Mouse (Mus musculus): ENCODE measurements around the gene Mtx1. TPM values are rescaled to one million over a fixed set of nuclear protein-coding genes. Genes with fewer than 3 reads are reported as not detected.

Gene Mtx1
- polyA plus RNA-seq, 1 experiment: 150 TPM

DNA sequence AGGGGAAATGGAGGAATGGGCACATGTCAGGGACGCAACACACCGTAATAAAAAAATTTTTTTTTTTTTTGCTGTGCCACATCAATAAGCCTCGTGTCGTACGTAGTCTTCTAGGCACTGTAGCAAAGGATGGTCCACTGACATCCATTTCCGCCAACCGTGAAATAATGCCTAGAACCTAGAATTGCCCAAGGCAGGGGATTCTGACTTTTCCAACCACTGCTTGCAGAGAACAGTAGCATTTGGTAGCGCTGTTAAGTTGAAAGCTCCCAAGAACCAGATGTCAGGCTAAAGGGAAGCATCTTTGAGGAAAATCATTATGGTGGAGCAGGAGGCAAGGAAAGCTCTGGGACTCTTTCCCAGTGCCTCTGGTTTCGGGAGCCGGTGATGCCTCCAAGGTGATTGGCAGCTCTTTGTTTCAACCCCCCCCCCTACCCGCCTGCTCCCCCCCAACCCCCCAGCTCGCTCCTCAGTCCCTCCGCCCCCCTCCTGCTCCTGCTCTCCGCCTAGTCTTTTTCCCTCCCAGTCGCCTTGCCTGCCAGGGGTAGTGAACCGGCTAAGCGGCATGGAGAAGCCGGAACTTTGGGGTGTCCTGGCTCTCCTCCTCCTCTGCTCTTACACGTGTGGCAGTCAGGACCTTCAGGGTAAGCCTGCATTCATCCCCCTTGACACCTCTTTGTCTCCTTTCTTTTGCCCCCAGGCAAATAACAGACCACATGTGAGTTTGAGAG lies 12.0 kb downstream of the Mtx1 start, which contains the start of gene Thbs3:
Thbs3 (plus strand) TSS at position 500 of the 731 bp plus-strand sequence.
- DNase-seq (ENCODE audit: low read depth): no peak

DNA sequence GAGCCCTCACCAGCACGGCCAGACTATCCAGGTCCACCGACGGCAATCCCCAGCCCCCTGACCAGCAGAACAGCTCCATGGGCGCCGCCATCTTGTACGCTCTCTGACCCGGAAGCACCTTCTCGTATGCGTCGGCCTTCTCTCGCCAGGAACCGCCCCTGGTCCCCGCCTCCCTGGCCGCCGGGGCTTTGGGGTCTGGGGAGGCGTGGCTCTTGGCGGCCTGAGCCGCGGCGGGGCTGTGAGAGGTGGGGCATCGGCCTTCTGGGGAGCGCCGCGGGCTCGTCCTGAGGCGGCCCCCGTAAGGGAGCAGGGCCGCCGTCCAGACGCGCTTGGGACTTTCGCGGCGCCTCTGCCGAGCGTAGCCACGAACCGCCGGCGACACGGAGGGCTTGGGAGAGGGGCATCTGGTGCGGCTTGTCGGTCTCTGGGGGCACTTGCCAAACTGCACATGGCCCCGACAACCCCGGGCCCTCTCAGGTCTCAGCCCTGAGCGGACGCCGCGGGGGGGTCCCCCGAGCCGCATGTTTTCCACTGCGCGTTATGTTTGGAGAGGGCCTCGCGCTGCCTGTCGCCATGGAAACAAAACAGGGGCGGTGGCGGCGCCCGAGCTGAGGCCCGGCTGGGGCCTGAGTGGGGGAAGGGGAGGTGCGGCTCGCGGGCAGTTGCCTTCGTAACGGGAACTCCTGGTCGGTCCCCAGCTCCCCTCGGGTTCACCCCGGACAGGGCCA lies 12.9 kb downstream of the Mtx1 start:
- no peak for DNase-seq (ENCODE audit: low read depth)

DNA sequence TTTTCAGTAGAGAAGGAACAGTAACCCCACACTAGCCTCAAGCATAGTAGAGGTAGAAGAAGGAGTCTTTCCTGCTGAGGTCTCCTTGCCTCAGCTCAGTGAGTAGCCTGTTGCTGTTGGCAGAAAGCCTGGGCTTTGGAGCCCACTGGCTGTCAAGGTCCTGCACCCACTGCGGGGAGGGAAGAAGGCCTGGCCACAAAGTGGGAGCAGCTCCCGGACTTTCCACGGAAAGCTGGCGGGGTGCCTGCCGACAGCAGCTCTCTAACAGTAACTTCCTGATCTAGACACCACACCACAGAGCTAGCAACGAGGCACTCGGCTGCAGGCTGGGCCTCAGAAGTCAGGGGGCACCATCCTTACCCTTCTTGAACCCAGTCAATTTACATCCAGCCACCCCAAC lies 16.2 kb downstream of the Mtx1 start:
- no peak for DNase-seq (ENCODE audit: low read depth)

DNA sequence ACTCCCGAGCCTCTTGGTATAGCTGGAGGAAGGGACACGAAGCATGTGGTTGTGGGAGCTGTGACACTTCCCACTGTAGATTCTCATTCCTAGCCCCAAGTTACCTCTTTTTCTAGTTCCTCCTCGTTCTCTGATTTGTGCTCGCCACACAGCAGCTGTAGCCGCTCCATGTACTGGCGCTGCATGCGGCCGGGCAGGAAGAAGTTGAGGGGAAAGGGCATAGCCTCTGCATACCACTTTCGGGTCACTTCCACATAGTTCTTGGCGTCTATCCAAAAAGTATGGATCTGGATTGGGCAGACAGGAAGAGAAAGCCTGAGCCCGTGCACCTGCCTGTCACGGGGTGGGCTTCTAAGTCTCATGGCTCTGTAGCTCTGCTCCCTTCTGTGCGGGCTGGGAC lies 16.7 kb downstream of the Mtx1 start:
- no peak for DNase-seq (ENCODE audit: low read depth)

DNA sequence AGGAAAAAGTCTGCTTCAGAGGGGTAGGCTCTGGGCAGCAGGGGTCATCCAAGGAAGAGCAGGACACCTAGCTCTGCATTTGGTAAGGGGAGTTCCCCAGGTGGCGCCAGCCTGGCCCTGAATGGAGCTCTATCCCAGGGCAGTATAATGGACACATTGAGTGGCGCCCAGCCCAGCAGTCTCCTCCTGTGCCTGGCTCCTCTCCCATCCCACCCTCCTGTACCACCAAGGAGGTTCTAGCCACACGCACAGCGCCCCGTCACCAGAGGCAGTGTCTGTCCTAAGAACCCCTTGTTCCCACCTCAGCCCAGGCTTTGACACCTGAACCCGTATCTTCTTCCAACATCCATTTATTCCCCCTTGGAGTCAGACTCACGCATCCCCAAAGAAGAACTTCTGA lies 17.2 kb downstream of the Mtx1 start:
- DNase-seq (ENCODE audit: low read depth): no peak

DNA sequence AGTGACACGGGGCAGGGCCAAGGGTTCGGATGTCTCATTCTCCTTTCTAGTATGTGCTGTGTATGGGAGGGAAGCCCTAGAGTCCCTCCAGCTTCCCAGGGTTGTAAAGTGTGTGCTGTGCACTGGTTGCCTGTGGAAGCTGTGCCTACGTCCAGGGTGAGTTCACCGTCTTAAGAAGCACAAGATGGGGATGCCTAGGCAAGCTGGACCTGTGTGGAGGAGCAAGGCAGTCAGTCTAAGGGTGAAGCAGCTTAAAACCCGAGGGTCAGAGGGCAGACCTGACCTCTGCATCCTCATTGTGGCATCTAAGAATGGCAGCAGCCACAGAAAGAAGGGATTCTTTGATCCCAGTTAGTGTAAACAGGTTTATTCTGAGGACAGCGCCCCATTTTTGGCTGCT lies 18.2 kb downstream of the Mtx1 start:
- no peak for DNase-seq (ENCODE audit: low read depth)

DNA sequence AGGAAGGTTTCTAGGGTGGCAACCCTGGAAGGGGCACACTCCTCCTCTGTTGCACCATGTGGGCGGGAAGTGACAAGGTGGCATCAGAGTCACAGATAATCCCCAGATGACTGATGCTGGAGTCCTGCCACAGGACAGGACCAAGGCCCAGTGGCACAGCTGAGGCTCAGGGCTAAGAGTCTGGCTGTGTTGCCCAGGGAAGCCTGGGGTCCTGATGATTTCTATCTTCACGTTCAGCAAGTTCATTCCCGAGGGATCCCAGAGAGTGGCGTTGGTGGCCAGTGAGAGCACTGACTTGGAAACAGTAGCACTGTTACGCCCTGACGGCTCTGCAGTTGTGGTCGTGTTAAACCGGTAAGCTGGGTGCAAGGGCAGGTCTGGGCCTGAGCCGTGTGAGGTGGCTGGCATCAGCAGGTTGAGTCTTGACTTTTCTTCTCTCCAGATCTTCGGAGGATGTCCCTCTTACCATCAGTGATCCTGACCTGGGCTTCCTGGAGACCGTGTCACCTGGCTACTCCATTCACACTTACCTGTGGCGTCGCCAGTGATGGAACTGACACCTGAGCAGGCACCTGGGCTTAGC lies 18.7 kb downstream of the Mtx1 start:
- DNase-seq (ENCODE audit: low read depth): peak; percentile 84

DNA sequence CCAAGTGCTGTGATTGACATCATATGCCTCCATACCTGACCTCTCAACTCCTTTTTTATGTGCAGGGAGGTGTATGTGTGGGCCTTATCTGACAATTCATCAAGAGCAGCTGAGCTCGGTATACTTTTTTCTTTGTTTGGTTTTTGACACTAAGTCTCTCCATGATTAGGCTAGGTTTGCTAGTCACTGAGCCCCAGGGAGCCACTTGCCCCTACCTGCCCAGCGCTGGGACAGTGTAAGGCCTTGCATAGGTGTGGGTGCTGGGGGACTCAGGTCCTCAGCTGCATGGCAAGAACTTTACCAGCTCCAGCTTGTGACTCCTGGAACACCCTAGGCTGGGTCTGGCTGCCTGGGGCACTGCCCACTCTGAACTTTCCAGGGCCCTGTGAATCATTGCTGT lies 20.2 kb downstream of the Mtx1 start:
- DNase-seq (ENCODE audit: low read depth): peak; percentile 91

DNA sequence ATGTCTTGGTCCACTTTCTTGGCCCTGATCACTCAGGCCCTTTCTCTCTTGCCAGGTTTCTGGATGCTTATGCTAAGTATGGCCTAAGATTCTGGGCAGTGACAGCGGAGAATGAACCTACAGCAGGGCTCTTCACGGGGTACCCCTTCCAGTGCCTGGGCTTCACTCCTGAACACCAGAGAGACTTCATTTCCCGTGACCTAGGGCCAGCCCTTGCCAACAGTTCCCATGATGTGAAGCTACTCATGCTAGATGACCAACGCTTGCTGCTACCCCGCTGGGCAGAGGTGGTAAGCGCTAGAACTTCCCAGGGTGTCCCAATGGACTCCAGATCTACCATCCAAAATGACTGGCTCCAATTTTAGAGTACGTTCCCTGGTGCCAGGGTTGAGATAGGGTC lies 20.8 kb downstream of the Mtx1 start:
- DNase-seq (ENCODE audit: low read depth): no peak

DNA sequence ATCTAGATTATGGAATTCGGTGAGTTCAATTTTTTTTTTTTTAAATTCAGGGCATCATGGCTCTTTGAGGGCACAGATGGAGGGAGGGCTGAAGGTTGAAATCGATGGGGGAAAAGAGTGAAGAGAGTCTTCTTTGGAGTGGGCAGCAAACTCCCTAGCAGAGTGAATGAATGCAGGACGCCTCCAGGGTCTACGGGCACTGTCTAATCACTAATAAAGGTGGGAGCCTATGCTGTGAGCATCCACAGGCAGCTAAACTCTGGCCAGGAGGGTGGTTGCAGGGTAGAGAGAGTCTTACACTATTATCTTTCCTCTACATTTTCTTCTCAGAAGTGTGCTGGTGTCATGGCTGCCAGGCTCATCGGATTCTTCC lies 23.8 kb downstream of the Mtx1 start:
- DNase-seq (ENCODE audit: low read depth): no peak

DNA sequence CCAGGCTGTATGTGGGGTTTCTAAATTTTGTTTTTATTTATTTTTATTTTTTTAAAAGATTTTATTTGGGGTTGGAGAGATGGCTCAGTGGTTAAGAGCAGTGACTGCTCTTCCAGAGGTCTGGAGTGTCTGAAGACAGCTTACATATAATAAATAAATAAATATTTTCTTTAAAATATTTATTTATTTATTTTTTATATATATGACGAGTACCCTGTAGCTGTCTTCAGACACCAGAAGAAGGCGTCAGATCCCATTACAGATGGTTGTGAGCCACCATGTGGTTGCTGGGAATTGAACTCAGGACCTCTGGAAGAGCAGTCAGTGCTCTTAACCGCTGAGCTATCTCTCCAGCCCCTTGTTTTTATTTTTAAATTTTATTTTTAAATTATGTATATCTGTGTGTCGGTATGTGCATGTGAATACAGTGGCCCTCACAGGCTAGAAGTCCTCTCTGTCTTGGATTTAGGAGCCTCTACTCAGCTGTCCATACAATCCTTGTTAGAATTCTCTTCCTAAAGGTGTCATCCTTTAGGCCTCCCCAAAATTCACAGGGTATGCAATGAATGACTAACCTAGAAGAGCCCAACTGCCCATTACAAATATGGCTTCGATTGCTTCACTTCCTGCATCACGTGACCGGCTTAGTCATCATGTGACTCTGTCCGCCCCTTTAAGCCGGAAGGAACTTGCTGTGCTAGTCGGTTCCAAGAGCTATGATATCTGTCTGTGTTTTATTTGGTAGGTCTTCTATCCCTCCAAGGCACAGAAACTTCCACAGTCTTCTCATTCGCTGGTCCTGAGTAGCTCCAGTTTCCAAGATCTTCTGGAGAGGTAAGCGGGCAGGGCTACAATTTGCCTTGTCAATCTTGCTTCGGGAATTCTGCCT lies 24.4 kb downstream of the Mtx1 start, which contains the start of gene Gba:
Gba (plus strand) TSS at position 676 of the 889 bp plus-strand sequence.
- DNase-seq (ENCODE audit: low read depth): peak; percentile 75

DNA sequence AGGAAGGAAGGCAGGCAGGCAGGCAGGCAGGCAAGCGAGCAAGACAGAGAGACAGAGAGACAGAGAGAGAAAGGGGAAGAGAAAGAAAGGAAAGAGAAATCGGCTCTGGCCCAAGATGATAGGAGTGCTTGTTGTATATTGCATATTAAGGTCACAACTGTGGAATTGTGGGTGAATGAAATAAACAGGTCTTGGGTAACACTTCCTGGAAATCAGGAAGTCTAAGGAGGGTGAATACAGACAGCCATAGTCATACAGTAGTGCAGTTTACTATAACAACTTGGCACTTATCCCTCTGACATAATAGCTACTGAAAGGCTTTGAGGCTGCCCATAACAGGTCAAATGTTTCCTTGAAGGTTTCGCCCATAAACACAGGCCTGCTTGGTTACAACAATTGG lies 27.0 kb downstream of the Mtx1 start:
- no peak for DNase-seq (ENCODE audit: low read depth)

DNA sequence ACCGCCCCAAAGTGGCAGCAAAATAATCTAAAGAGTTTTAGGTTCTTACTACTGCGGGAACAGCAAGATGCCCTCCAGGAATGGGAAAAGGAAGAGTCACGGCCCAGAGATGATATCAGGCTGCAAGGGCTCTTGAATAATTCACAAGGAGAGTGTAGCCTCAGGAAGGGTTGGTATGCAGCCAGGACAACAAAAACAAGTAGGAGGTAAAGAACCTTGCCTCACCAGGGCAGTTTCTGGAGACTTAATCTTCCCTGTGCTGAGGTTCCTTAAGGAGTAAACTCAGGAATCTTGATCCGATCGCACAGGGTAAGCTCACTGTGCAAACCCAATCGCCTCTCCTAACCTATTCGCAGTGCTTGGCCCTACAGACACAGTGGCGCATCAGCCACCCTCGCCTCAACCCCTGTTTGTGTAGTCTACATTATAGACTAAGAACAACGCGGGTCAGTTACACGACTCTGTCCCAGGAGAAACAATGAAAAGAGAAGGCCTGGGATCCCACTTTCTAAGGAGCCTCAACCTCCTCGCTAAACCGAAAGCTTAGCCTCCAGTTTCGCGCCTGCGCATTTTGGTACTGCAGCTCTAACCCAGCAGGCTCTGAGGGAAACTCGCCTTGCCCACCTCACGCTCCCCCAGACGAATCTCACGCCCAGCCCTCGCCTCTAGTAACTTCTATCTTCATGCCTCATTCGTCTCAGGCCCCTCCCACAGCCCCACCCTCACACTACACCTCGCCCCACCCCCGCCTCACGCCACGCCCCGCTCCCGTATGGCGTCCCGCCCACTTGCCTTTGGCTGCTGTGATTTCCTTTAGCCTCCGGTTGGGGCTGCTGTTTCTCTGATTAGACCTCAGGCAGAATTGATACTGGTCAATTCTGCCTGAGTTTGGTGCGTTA lies 30.7 kb downstream of the Mtx1 start:
- peak; percentile 75 for DNase-seq (ENCODE audit: low read depth)

DNA sequence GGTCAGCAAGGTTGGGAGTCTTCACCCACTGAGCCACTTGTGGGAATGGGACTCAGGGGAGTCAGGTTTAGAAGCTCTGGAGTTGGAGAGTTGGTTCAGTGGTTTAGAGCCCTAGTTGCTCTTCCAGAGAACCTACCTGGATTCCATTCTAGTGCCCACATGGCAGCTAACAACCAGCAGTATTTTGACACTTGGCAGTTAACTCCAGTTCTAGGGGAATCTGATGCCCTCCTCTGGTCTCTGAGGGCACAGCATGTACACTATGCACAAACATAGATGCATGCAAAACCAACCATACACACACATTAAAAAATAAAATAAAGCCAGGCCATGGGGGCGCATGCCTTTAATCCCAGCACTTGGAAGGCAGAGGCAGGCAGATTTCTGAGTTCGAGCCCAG lies 33.0 kb downstream of the Mtx1 start:
- no peak for DNase-seq (ENCODE audit: low read depth)

DNA sequence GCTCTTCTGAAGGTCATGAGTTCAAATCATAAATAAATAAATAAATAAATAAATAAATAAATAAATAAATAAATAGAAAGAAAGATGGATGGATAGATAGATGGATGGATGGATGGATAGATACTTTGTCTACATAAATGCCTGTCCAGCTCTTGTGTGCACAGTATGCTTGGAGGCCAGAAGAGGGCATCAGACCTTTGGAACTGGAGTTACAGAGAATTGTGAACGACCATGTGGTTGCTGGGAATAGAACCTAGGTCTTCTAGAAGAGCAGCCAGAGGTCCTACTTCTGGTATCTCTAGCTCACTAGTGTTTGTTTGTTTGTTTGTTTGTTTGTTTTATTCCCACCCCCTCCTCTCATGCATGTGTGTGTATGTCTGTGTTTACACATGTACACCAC lies 33.5 kb downstream of the Mtx1 start:
- no peak for DNase-seq (ENCODE audit: low read depth)

DNA sequence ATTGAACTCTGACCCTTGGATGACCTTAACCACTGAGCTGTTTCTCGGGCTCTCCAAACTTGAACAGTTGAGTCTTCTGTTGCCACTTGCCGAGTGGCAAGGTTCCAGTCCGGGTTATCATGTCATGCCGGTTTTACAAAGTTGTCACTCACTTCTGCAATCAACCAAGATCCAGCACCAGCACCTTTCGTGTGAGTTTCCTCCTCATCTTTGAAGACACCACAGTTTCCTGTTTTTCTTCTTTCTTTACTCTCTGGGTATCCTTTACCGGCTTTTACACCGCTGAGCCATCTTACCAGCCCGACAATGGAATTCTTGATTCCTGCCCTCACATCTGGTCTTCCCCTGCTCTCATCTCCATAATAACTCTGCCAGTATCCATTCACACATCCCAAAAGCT lies 36.5 kb downstream of the Mtx1 start:
- DNase-seq (ENCODE audit: low read depth): no peak

DNA sequence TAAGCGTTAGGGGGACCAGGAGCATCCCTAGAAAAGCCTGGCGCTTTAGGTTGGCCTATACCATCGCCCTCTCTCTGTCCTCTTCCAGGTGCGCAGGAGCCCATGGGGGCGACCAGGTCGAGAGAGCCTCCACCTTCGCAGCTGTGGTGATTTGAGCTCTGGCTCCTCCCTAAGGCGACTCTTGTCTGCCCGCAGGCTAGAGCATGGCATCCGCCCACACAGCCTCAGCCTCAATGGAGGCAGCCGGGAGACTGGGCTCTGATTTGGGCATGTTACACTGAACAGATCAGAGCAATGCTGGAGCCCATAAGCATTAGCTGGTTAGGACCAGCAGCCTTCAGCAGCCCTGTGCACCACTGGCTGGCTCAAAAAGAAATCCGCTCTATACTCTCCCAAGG lies 38.4 kb downstream of the Mtx1 start:
- DNase-seq (ENCODE audit: low read depth): no peak

DNA sequence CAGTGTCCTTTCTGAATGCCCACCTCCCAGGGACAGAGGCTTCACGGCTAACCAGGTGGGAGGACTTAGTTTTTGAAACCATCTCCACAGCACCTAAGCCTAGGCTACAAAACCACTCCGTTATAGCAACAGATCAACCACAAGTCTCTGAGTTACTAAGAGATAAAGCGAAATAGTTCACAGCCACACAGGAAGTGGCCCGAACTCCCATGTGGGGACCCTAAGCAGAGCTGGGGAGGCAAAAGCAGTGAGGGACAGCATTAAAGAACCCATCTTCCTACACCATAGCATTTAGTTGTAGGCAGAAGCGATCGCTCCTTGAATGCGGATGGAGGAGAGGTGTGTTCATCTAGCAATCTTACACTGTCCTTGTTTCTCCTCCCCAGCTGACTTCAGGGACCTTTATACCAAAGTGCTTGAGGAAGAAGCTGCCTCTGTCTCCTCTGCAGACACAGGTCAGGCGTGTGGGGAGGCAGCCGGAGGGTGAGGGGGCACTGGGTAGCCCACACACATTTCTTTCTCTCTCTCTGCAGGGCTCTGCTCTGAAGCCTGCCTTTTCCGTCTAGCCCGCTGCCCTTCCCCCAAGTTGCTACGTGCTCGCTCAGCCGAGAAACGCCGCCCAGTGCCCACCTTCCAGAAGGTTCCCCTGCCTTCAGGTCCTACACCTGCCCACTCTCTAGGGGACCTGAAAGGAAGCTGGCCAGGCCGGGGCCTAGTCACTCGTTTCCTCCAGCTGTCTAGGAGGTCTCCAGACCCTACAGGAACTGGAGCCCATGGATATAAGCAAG lies 39.0 kb downstream of the Mtx1 start:
- no peak for DNase-seq (ENCODE audit: low read depth)

DNA sequence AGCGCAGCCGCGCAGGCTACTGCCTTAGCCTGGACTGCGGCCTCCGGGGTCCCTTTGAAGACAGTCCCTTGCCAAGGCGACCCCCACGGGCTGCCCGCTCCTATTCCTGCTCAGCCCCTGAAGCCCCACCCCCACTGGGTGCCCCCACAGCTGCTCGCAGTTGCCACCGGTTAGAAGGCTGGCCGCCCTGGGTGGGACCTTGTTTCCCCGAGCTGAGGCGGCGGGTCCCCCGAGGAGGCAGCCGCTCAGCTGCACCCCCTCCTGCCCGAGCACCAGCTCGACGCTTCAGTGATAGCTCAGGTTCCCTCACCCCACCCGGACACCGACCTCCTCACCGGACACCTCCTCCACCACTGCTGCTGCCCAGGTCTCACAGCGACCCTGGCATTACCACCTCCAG lies 39.7 kb downstream of the Mtx1 start:
- DNase-seq (ENCODE audit: low read depth): no peak

DNA sequence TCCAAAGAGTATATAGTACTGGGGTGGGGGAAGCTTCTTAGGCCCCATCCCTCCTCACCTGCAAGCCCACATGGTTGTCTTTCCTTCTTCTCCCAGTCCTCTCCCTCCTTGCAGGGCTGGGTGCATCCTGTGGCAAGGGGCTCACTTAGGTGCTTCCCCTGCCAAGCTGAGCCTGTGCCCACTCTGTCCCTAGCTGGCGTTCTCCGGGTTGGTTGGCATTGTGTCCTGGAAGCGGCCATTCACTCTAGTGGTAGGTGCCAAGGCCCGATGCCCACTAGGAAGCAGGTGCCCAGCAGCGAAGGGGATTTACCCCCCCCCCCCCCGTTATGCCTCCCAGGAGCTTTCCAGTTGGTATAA lies 43.0 kb downstream of the Mtx1 start:
- DNase-seq (ENCODE audit: low read depth): no peak

Data from gonadal fat pad, adult 2 months (tissue).